Mouse (Mus musculus) heart, adult 9 months (tissue): Measurements from ENCODE around the gene Fam131b.
A peak's percentile ranks its signal among the peaks of the same experiment; 100 is the strongest.

ENCODE experiments used
- DNase-seq, 2 experiments: peaks; one replicate each; pipeline ENCODE4 v3.0.0; 2022; ENCODE audit warnings: low spot score in 2 of 2

Fam131b gene

DNA sequence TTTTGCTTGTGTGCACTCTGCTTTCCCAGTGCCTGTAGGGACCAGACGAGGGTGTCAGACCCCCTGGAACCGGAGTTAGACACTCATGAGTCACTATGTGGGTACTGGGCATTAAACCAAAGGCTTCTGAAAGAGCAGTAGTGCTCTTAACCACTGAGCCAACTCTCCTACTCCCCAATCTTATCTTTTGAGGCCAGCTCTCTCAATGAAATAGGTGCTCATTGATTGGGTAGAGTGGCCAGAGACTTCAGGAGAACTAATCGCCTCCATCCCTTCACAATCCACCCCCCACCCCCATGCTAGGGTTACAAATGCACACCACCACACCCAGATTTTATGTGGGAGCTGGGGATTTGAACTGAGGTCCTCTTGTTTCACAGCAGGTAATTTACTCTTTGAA is 4.3 kb upstream of the Fam131b start:
- DNase-seq, result no peak

DNA sequence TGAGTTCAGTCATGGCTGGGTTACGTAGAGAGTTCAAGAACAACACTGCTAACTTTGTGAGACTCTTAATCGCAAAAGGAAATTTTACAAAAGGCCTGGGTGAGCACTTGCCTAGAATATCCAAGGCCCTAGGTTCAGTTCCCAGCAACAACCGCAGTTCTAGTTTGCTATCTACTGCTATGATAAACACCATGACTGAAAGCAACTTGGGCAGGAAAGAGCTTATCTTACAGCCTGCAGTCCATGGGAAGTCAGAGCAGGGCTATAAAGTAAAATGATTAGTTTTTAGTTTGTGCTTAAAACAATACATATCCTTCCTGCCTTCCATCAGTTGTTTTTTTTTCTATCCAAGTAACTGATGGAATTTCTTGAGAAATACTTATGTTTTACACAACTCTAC is 2.1 kb upstream of the Fam131b start:
- DNase-seq, result no peak

DNA sequence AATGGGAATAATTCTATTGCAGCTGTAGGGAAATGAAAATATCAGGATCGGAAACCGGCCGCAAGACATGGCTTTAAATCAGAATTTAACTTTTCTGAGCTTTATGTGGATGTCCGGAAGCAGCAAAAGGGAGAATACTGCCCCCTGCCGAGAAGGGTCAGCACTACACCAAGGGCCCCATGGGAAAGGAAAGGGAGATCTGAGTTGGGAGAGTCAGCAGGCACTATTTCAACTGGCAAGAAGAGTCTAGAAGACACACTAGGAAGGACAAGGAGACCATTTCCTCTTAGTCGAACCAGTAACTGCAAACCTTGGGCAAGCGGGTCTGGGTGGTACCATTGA is 796 bp upstream of the Fam131b start:
- DNase-seq, result peak; percentile 55 to 79

DNA sequence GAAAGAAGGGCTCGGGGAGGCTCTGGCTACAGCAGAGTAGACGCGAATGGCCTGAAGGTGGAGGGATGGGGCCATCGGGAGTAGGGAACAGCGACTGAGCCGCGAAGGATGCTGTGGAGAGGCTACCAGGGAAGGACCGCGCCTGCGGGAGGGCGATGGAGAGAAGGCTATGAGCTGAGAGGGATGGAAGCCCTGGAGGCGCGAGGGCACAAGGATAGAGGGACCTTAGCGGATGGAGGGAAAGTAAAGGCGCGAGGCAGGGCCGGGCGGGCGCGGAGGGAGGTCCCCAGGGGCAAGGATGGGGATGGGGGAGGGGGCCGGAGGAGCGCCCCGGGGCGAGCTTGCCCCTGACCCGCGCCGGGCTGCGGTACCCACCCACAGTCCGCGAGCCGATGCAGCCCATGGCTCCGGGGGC is 369 bp downstream of the Fam131b start:
- peak in 1 of 2 experiments; percentile 11 for DNase-seq

DNA sequence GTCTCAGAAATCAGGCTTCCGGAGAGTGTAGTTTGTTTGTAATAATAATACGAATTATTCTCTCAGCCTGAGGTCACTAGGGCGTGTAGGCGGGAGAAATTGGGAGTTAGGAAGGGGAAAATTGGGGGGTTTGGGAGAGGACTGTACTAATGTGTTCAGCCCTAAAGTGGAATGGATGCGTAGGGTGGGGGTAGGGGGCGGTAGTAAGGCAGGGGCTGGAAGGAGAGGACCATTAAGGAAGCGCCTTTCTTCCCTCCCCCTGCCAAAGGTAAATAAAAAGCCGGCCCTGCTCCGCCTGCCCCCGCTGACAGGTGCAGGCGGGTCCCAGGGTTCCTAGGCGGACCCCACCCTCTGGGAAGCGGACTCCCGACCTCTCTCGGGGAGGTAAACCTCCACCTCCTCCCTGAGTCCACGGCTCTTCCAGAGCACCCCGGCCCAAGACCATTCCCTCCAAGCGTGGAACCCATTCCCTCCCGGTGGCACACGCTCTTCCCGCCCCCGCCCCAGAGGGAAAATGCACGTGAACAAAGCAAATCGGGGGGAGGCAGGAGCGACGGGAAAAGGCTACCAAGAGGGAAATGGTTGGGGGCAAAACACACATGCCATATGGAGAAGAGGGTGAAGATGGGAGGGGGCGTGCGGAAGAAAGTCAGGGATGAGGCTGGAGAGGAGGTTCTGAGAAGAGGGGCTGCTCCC is 924 bp downstream of the Fam131b start:
- DNase-seq, result no peak

DNA sequence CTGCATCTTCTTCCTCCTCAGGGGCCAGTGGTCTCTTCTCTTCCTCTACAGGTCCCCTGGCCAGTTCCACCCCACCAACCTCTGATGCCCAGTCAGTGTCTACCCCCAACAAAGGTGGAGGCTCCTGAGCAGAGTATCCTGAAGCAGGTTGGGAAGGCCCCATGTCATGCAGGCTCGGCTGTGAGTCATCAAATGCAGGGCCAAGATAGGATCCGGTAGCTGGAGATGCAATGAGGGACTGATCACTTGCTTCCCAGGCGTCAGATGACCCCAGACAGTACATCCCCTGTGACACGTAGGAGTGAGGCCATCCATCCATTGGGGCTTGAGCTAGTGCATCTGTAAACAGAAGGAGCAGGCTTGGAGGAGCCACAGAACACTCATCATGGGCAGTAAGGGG is 6.2 kb downstream of the Fam131b start:
- DNase-seq, result no peak

DNA sequence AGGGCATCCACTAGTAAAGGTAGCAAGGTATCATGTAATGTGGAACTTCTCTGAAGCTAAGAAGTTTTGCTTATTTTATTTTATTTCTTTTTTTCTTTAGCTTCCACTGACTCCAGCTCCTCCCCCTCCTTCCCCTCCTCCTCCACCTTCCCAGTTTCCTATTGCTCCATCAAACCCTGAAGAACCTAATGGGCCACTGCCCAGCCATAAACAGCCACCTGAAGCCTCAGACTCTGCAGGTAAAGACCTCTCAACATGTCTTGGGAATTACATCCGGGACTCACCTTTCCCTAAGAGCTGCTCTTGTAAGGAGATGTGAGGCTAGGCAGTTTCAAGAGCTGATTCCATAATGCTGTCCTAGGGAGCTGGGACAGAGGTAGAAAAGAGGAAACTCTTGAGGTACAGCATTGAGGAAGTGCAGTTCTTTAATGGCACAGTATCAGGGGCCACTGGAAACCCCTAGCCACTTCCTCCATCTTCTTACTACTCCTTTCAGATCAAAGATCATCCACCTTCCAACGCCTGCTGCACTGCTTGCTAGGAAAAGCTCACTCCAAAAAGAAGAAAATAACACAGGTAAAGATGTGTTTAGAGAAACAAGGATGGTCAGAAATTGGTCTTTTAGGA is 13.9 kb downstream of the Fam131b start:
- DNase-seq, result no peak

DNA sequence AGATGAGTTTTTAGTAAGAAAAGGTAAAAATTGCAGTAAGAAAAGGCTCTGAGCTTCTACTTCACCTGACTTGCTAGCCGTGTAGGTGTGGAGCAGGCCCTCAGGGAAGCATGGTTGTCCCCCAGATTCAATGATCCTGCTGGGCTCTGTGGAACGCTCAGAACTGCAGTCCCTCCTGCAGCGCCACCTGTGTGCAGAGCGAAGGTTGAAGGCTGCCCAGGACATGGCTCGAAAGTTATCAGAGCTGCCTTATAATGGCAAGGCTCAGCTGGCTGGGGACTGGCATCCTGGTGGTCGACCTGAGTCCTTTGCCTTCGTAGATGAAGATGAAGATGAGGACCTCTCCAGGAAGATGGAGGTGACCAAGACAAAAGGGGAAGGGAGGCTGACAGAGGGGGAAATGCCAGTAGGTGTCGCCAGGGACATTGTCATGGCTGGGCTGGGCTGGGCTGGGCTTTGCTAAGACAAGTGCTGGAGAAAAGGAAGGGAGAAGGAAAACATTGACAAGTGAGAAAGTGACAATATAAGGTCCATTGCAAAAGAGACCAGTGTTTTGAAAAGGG is 14.5 kb downstream of the Fam131b start:
- no peak for DNase-seq

DNA sequence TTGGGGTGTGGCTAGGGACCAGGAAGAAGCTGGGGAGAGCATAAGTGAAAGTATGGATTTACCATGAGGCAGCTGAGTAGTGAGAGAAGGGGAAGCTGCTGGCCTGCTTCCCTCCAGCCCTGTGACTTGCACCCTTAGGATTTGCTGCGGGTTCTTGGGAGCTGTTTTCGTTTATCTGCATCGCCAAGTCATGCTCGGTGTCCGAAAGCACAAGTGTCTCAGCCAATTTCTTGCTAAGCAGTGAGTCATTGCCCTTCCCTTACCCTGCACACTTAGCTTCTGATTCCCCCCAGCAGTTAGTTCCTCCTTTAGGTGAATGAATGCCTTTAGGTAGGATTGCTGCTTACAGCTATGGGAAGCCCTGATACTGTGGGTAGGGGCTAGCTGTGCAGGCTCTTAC is 25.1 kb downstream of the Fam131b start:
- DNase-seq, result no peak

DNA sequence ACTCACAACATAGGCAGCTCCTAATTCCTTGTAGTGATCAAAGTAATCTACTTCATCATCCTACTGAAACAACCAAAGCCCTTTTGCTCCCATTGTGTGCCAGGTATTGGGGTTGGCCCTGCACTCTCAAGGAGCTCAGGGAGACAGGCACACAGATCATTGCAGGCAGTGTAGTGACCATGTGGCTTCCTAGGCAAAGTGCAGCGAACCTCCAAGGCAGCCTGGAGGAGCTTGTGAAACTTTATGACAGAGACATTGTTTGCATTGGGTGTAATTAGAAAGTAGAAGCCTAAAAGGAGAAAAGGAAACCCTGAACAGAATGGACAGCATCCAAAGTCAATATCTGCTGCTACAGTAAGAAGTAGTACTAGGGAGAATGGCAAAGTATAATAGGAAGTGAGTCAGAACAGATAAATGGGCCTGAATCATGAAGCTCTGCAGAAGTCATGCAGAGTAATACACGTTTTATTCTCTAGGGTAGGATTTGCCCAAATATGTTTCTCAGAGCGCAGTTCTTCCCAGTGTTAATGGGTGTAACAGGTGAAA is 28.8 kb downstream of the Fam131b start:
- peak in 1 of 2 experiments; percentile 18 for DNase-seq

DNA sequence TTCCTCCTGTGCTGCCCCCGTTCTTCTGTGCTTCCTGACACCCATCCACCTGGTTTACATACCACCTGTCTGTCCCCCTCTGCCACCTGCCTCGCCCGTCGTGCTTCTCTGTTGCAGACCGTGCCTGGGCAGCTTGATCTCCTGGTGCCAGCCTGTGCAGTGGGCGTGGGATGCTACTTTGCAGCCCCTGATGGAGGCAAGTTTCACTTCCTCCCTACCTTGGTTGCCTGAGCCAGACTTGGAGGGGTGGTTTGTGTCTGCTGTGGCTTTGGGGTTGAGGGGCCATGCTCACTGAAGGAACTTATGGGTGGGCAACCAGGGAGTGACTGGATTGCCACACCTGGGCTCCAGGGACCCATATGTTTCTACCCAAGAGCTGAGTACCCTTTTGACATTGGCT is 31.1 kb downstream of the Fam131b start:
- DNase-seq, result no peak

DNA sequence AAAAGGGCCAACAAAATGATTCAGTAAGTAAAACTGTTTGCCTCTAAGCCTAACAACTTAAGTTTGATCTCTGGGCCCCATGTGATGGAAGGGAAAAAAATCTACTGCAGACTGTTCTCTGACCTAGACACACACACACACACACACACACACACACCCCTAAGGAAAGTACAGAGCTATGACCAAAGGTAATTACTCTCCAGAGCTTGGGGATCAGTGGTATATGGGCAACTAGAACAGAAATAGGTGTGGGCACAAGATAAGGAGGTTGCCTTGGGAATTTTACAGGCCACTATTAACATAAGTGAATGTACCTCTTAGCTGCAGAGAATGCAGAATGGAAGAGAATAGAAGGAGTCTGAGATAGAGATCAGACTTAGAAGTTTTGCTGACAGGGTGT is 36.9 kb downstream of the Fam131b start:
- DNase-seq, result no peak

DNA sequence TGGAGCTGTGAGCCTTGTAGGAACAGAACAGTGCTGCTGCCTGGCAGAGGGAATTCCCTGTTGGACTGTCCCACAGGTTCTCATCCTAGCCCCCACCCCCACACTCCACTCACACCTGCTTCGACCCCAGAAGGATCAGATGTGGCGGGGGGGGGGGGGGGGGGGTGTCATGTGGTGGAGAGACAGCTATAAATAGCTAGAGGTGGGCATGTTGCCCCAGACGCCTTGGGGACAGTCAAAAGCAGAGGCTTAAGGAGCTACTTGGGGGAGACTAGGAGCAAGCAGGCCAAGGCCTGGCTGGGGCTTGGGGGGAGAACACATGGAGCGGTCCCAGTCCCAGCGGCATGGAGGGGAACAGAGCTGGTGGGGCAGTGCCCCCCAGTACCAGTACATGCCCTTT is 38.0 kb downstream of the Fam131b start, which contains the start of gene Clcn1:
Gene Clcn1, plus strand, starts transcription at position 238 of the 400 bp plus-strand sequence.
- no peak for DNase-seq

DNA sequence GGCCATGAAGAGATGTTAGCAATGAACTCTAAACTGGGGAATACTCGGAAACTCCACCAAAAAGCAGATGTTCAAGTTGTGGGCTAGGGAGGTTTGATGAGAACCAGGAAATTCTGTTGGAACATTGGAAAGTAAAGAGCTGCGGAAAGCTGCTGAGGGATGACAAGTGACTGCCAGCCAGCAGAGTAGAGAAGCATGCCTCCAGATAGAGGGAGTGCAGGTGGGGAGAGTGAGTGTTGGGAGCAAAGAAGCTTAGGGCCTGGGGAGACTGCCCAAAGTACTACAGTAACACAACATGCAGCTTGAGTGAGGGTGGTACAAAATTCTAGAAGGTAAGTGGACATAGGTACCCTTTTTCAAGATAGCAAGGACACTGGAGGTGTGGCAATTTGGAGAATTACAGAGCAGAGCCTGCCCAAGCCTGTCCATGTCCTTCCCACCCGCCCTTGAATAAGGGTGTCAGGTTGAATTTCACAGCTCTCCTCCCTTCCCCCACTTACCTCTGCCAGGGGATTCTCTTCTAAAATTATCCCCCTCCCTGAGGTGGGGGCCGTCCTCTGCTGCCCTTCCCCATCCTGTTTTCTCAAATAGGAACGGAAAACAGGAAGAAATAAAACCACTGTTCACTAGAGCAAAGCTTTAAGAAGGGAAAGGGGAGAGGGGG is 41.4 kb downstream of the Fam131b start:
- peak; percentile 14 to 36 for DNase-seq

DNA sequence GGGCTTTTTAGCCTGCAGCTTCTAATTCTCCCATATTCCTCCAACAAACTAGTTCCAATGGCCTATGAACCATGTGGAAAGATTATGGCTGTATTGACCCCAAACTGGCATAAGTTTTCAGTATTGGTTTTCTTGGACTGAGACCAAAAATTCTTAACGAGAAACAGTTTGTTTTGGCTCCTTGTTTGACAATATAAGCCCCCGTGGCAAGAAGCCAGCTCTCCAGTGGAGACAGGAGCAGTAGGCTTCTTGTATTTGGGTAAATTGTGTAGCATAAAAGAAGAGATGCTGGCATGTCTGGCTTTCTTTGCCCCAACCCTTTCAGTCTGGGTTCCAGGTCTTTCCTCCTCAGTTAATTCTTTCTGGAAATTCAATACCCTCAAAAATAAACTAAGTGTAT is 48.3 kb downstream of the Fam131b start:
- DNase-seq, result no peak

DNA sequence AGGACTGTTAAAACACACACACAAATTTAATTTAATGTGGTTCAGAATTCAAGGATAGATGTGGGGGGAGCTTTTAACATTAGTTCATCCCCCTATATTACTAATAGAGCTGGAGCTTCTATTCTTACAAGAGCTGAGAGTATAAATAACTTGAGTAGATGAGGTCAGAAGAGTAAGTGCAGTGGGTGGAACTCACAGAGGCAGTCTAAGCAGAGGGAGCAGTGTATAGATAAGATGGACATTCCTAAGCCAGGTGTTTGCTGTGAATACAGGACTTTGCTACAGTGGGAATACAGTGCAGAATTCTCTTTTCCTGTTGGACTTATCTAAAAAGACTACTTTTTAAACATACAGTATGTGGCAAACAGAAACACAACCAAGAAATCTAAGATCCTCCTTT is 53.6 kb downstream of the Fam131b start:
- DNase-seq, result no peak

DNA sequence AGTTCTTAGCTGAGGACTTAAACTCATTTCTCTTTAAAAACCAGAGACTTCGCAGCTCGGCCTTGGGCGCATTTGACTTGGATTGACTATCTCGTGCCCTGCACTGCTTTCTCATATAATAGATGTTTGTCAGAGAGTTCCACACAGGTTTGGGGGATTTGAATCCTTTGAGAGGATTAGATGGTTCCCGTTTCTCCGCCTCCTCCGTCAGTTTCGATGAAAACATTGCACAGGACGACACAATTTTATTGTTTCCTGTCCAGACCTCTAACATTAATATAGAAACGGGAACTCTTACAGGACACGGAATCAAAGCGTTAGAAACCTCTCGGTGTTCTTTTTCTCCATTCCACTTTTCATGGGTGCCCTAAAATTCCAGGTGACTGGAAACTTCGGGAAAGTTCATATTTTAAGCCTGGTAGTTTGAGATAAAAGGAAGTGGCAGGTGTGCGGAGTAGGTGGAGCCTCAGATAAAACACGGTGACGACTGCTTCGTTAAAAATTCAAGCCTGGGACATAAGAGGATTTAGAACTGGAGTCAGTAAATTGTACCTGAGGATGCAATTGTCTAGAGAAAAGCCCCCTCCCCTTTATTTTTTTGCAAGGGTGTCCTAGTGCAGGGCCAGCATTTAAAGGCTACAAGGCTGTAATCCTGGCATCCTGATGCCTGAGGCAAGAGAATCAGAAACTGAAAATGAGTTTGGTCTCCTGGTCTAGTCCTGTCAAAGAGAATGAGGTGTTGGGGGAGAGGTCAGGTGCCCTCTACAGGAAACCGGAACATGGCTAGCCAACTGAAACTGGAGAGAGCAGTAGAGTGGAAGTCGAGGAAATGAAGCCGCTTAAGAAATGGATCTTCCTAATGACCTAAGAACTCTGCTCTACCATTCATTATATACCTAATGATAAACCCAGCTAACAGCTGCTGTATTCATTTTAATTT is 58.8 kb downstream of the Fam131b start:
- DNase-seq, result no peak
